Mouse (Mus musculus) heart, embryonic 12.5 days (tissue): Measurements from ENCODE around the gene Gm3149. TPM values are rescaled to one million over a fixed set of nuclear protein-coding genes. Genes with fewer than 3 reads are reported as not detected.
"Not testable (repeated sequence)": the region's sequence is repeated elsewhere in the genome, so short reads cannot be mapped to it uniquely, and the experiment has no call there.

Source experiments
- ATAC-seq: fragments of 200-750 bp; cut with Nextera tagmentation; 2 replicates; pipeline ENCODE4 v1.8.0; 2017; ENCODE audit warnings: moderate TSS enrichment, moderate library complexity; ENCODE audit not compliant: insufficient number of reproducible peaks, low FRiP score
- H3K27ac ChIP-seq: fragments of 300-500 bp; sonication (generic); 2 replicates; pipeline ENCODE4 v1.5.1; 2016; ENCODE audit warnings: mild to moderate bottlenecking, moderate library complexity; ENCODE audit not compliant: poor library complexity, severe bottlenecking
- H3K27me3 ChIP-seq: fragments of 300-500 bp; sonication (generic); replicated peaks from 2 replicates; pipeline ENCODE4 v1.6.1; 2016; ENCODE audit warnings: mild to moderate bottlenecking, moderate library complexity
- H3K36me3 ChIP-seq: fragments of 300-500 bp; sonication (generic); 2 replicates; pipeline ENCODE4 v1.6.1; 2016; ENCODE audit warnings: mild to moderate bottlenecking, moderate library complexity
- H3K4me1 ChIP-seq: fragments of 300-500 bp; sonication (generic); replicated peaks from 2 replicates; pipeline ENCODE4 v1.6.1; 2016; ENCODE audit warnings: mild to moderate bottlenecking
- H3K4me2 ChIP-seq: fragments of 300-500 bp; sonication (generic); 2 replicates; pipeline ENCODE4 v1.6.1; 2016; ENCODE audit warnings: mild to moderate bottlenecking, moderate library complexity
- H3K4me3 ChIP-seq: fragments of 300-500 bp; sonication (generic); 2 replicates; pipeline ENCODE4 v1.5.1; 2016; ENCODE audit warnings: mild to moderate bottlenecking
- H3K9ac ChIP-seq: fragments of 300-500 bp; sonication (generic); 2 replicates; pipeline ENCODE4 v1.6.1; 2016; ENCODE audit warnings: mild to moderate bottlenecking, moderate library complexity
- H3K9me3 ChIP-seq: fragments of 300-500 bp; sonication (generic); replicated peaks from 2 replicates; pipeline ENCODE4 v1.6.1; 2016; ENCODE audit warnings: mild to moderate bottlenecking, moderate library complexity
- WGBS: fragments of 180-500 bp; shearing (Covaris S2); methylation state at CpG from one replicate; pipeline ENCODE4 v1.1.7; 2016; 5-methylcytosine and 5-hydroxymethylcytosine counted together
- polyA plus RNA-seq: library from polyadenylated mRNA; unstranded; fragments of >200 nt; fragmentation: Nextera tagmentation; extraction: Ambion mirVana; gene quantifications from 2 replicates; pipeline ENCODE4 v1.2.1, GENCODE M21; 2016

The Gm3149 gene
- polyA plus RNA-seq, result not detected in 2 replicates

- not testable (repeated sequence) for H3K9me3 ChIP-seq, H3K9ac ChIP-seq, H3K27ac ChIP-seq, H3K27me3 ChIP-seq, H3K4me1 ChIP-seq, H3K4me2 ChIP-seq, H3K36me3 ChIP-seq, ATAC-seq, H3K4me3 ChIP-seq
- WGBS, result no CpG with 5 or more reads among the region's 1 CpGs
These were observed at the start of gene Gm3149 for GRCm38 (mm10) chr14:4316983-4317382. TSS of gene Gm3149 (plus strand) at chr14:4317283.

- H3K4me3 ChIP-seq, ATAC-seq, H3K36me3 ChIP-seq, H3K4me2 ChIP-seq, H3K9me3 ChIP-seq, H3K27ac ChIP-seq, H3K9ac ChIP-seq, H3K4me1 ChIP-seq, H3K27me3 ChIP-seq: not testable (repeated sequence)
- 73% methylated on average over 2 of the region's 2 CpGs for WGBS
These were observed 47.7 kb upstream of the Gm3149 start for GRCm38 (mm10) chr14:4269238-4269950.

- not testable (repeated sequence) for H3K9me3 ChIP-seq, H3K9ac ChIP-seq, H3K27me3 ChIP-seq, H3K27ac ChIP-seq, H3K4me3 ChIP-seq, H3K36me3 ChIP-seq, H3K4me1 ChIP-seq, H3K4me2 ChIP-seq, ATAC-seq
- 57% methylated on average over 3 of the region's 3 CpGs for WGBS
These were observed 37.3 kb upstream of the Gm3149 start for GRCm38 (mm10) chr14:4279828-4280227.

- H3K27ac ChIP-seq, H3K27me3 ChIP-seq, H3K4me1 ChIP-seq, H3K36me3 ChIP-seq, H3K9ac ChIP-seq, H3K9me3 ChIP-seq, ATAC-seq: not testable (repeated sequence)
- Histone ChIP-seq H3K4me2 (peak within 1 kb of the TSS; percentile 76), H3K4me3 (peak within 1 kb of the TSS; percentile 46)
- whole genome bisulfite sequencing, result 1% methylated on average over 15 of the region's 48 CpGs
These were observed 17.5 kb downstream of the Gm3149 start, which contains the start of gene 2610042L04Rik for GRCm38 (mm10) chr14:4334476-4335080. TSS of gene 2610042L04Rik (plus strand) at chr14:4334763.

- not testable (repeated sequence) for H3K9ac ChIP-seq, H3K27ac ChIP-seq, H3K4me1 ChIP-seq, H3K36me3 ChIP-seq, H3K4me2 ChIP-seq, ATAC-seq, H3K4me3 ChIP-seq, H3K27me3 ChIP-seq, H3K9me3 ChIP-seq
- WGBS, result 8% methylated on average over 8 of the region's 8 CpGs
These were observed 18.4 kb downstream of the Gm3149 start for GRCm38 (mm10) chr14:4335506-4335905.

- not testable (repeated sequence) for H3K4me3 ChIP-seq, H3K27ac ChIP-seq, H3K4me2 ChIP-seq, H3K9ac ChIP-seq, H3K4me1 ChIP-seq, H3K9me3 ChIP-seq, H3K27me3 ChIP-seq, ATAC-seq, H3K36me3 ChIP-seq
- 70% methylated on average over 3 of the region's 3 CpGs for WGBS
These were observed 51.9 kb downstream of the Gm3149 start for GRCm38 (mm10) chr14:4368991-4369390.

GRCm38 (mm10) chr14:4369691-4370090 lies 52.6 kb downstream of the Gm3149 start:
- 65% methylated on average over 3 of the region's 3 CpGs for WGBS
- ATAC-seq, H3K27ac ChIP-seq: not testable (repeated sequence)

More at GRCm38 (mm10) chr14:4369691-4370090, 52.6 kb downstream of the Gm3149 start:
- H3K4me2 ChIP-seq, H3K36me3 ChIP-seq, H3K9ac ChIP-seq, H3K27me3 ChIP-seq, H3K9me3 ChIP-seq, H3K4me1 ChIP-seq, H3K4me3 ChIP-seq: not testable (repeated sequence)

Other genes with a start within 250 kb of the Gm3149 start
- not detected in 2 replicates for gene Gm3115, start 233.2 kb upstream of the Gm3149 start, polyA plus RNA-seq
- gene Gm8108, start 206.8 kb upstream of the Gm3149 start, polyA plus RNA-seq, result 0.96 and 2.0 TPM in 2 replicates
- gene Gm3127, start 152.3 kb upstream of the Gm3149 start, polyA plus RNA-seq, result not detected in 2 replicates
- 0.21 and 0.50 TPM in 2 replicates for gene Gm2974, start 134.7 kb upstream of the Gm3149 start, polyA plus RNA-seq
- gene Gm3138, start 67.7 kb upstream of the Gm3149 start, polyA plus RNA-seq, result not detected in 2 replicates
- 0.24 and 0.64 TPM in 2 replicates for gene 2610042L04Rik, start 17.5 kb downstream of the Gm3149 start, polyA plus RNA-seq
- gene Gm3159, start 80.2 kb downstream of the Gm3149 start, polyA plus RNA-seq, result not detected in 2 replicates
- 0.42 and 0.46 TPM in 2 replicates for gene Gm3164, start 98.2 kb downstream of the Gm3149 start, polyA plus RNA-seq
- not detected in 2 replicates for gene Gm3173, start 113.7 kb downstream of the Gm3149 start, polyA plus RNA-seq
- gene Gm3182, start 164.5 kb downstream of the Gm3149 start, polyA plus RNA-seq, result not detected in 2 replicates
- gene Gm3047, start 238.1 kb downstream of the Gm3149 start, polyA plus RNA-seq, result 0.24 TPM in 1 of 2 replicates, not detected in the other